Mouse (Mus musculus) heart, embryonic 10.5 days (tissue): ENCODE measurements around the gene I0C0044D17Rik. TPM values are rescaled to one million over a fixed set of nuclear protein-coding genes. Genes with fewer than 3 reads are reported as not detected.

Experiments used
- DNase-seq: peaks from one replicate; pipeline ENCODE4 v3.0.0-alpha.2; 2017; ENCODE audit warnings: low spot score
- H3K27ac ChIP-seq: fragments of 300-500 bp; sonication (generic); 2 replicates; pipeline ENCODE4 v1.5.1; 2016; ENCODE audit warnings: mild to moderate bottlenecking
- H3K27me3 ChIP-seq: fragments of 300-500 bp; sonication (generic); 2 replicates; pipeline ENCODE4 v1.6.1; 2016; ENCODE audit warnings: mild to moderate bottlenecking; ENCODE audit not compliant: poor library complexity, insufficient read depth, severe bottlenecking
- H3K36me3 ChIP-seq: fragments of 300-500 bp; sonication (generic); 2 replicates; pipeline ENCODE4 v1.6.1; 2016; ENCODE audit warnings: mild to moderate bottlenecking, moderate library complexity
- H3K4me1 ChIP-seq: fragments of 300-500 bp; sonication (generic); 2 replicates; pipeline ENCODE4 v1.6.1; 2016; ENCODE audit warnings: mild to moderate bottlenecking
- H3K4me3 ChIP-seq: fragments of 300-500 bp; sonication (generic); 2 replicates; pipeline ENCODE4 v1.5.1; 2016; ENCODE audit warnings: mild to moderate bottlenecking, moderate library complexity
- H3K9me3 ChIP-seq: fragments of 300-500 bp; sonication (generic); 2 replicates; pipeline ENCODE4 v1.6.1; 2016; ENCODE audit warnings: mild to moderate bottlenecking, moderate library complexity
- WGBS: fragments of 180-500 bp; shearing (Covaris S2); methylation state at CpG from one replicate; pipeline ENCODE4 v1.1.7; 2016; 5-methylcytosine and 5-hydroxymethylcytosine counted together
- polyA plus RNA-seq: library from polyadenylated mRNA; unstranded; fragments of >200 nt; fragmentation: Nextera tagmentation; extraction: Ambion mirVana; gene quantifications from 2 replicates; pipeline ENCODE4 v1.2.1, GENCODE M21; 2016

I0C0044D17Rik gene
- polyA plus RNA-seq, 1 experiment from 2014 or later, result not detected

GRCm38 (mm10) chr4:98817184-98817911, 6.3 kb downstream of the I0C0044D17Rik start, which contains the start of gene Kank4:
Gene Kank4 (minus strand): TSS chr4:98817537.
- DNase-seq, result no peak
- Histone ChIP-seq H3K36me3 (no peaks in the 10 kb centered on the region), H3K4me1 (no peaks in the 10 kb centered on the region), H3K27ac (peak within 1 kb of the TSS; percentile 83), H3K4me3 (peak within 1 kb of the TSS; percentile 87), H3K27me3 (peaks cover 45% of the 10 kb centered on the region), H3K9me3 (no peaks in the 10 kb centered on the region)
- 0% methylated on average over 72 of the region's 72 CpGs for WGBS

GRCm38 (mm10) chr4:98816807-98817183, 6.8 kb downstream of the I0C0044D17Rik start:
- H3K27me3 ChIP-seq, result peaks cover 45% of the 10 kb centered on the region
- 3% methylated on average over 14 of the region's 14 CpGs for WGBS
- no peak for DNase-seq
- peak overlapping the region; percentile 83 for H3K27ac ChIP-seq
- no peaks in the 10 kb centered on the region for H3K36me3 ChIP-seq
- H3K4me3 ChIP-seq, result peak overlapping the region; percentile 87
- H3K4me1 ChIP-seq, result no peaks in the 10 kb centered on the region
- no peaks in the 10 kb centered on the region for H3K9me3 ChIP-seq

GRCm38 (mm10) chr4:98806306-98806705, 17.3 kb downstream of the I0C0044D17Rik start:
- H3K27ac ChIP-seq, result no peak overlapping the region
- 80% methylated on average over 9 of the region's 9 CpGs for WGBS
- no peaks in the 10 kb centered on the region for H3K27me3 ChIP-seq
- no peaks in the 10 kb centered on the region for H3K9me3 ChIP-seq
- H3K4me1 ChIP-seq, result peaks cover 26% of the 10 kb centered on the region
- no peak for DNase-seq
- no peak overlapping the region for H3K4me3 ChIP-seq
- no peaks in the 10 kb centered on the region for H3K36me3 ChIP-seq

GRCm38 (mm10) chr4:98805291-98806048, 18.2 kb downstream of the I0C0044D17Rik start:
- H3K27me3 ChIP-seq, result no peaks in the 10 kb centered on the region; the same call in 1 of the 2 replicates
- no peak overlapping the region for H3K4me3 ChIP-seq
- no peak for DNase-seq
- H3K4me1 ChIP-seq, result peaks cover 26% of the 10 kb centered on the region
- no peaks in the 10 kb centered on the region for H3K36me3 ChIP-seq
- 44% methylated on average over 12 of the region's 12 CpGs for WGBS
- no peaks in the 10 kb centered on the region for H3K9me3 ChIP-seq
- H3K27ac ChIP-seq, result peak overlapping the region; percentile 74

GRCm38 (mm10) chr4:98804476-98805134, 19.0 kb downstream of the I0C0044D17Rik start:
- DNase-seq, result no peak
- 61% methylated on average over 7 of the region's 7 CpGs for WGBS
- no peak overlapping the region for H3K4me3 ChIP-seq
- no peaks in the 10 kb centered on the region; the same call in 1 of the 2 replicates for H3K27me3 ChIP-seq
- H3K4me1 ChIP-seq, result peaks cover 25% of the 10 kb centered on the region
- H3K9me3 ChIP-seq, result no peaks in the 10 kb centered on the region
- H3K36me3 ChIP-seq, result no peaks in the 10 kb centered on the region
- H3K27ac ChIP-seq, result peak overlapping the region; percentile 74

GRCm38 (mm10) chr4:98801775-98802174, 21.9 kb downstream of the I0C0044D17Rik start:
- H3K9me3 ChIP-seq, result no peaks in the 10 kb centered on the region
- H3K27me3 ChIP-seq, result no peaks in the 10 kb centered on the region; the same call in 1 of the 2 replicates
- no peak for DNase-seq
- 88% methylated on average over 11 of the region's 11 CpGs for WGBS
- peaks cover 24% of the 10 kb centered on the region for H3K4me1 ChIP-seq
- H3K27ac ChIP-seq, result no peak overlapping the region
- H3K4me3 ChIP-seq, result no peak overlapping the region
- no peaks in the 10 kb centered on the region for H3K36me3 ChIP-seq

GRCm38 (mm10) chr4:98800824-98801223, 22.8 kb downstream of the I0C0044D17Rik start:
- H3K36me3 ChIP-seq, result no peaks in the 10 kb centered on the region
- H3K4me3 ChIP-seq, result no peak overlapping the region
- peaks cover 23% of the 10 kb centered on the region for H3K4me1 ChIP-seq
- H3K27me3 ChIP-seq, result no peaks in the 10 kb centered on the region; the same call in 1 of the 2 replicates
- no peaks in the 10 kb centered on the region for H3K9me3 ChIP-seq
- 82% methylated on average over 8 of the region's 8 CpGs for WGBS
- H3K27ac ChIP-seq, result no peak overlapping the region
- DNase-seq, result no peak

- no peaks in the 10 kb centered on the region; the same call in 1 of the 2 replicates for H3K27me3 ChIP-seq
- DNase-seq, result no peak
- no peaks in the 10 kb centered on the region for H3K9me3 ChIP-seq
- WGBS, result 74% methylated on average over 11 of the region's 11 CpGs
- peaks cover 15% of the 10 kb centered on the region; the same call in 1 of the 2 replicates for H3K4me1 ChIP-seq
- no peak overlapping the region for H3K27ac ChIP-seq
- H3K4me3 ChIP-seq, result no peak overlapping the region
- no peaks in the 10 kb centered on the region for H3K36me3 ChIP-seq
Measured at GRCm38 (mm10) chr4:98796591-98797341, 26.9 kb downstream of the I0C0044D17Rik start.

- no peak for DNase-seq
- 83% methylated on average over 2 of the region's 2 CpGs for WGBS
- H3K27ac ChIP-seq, result no peak overlapping the region
- H3K9me3 ChIP-seq, result no peaks in the 10 kb centered on the region
- H3K4me1 ChIP-seq, result peaks cover 20% of the 10 kb centered on the region
- no peaks in the 10 kb centered on the region for H3K36me3 ChIP-seq
- no peak overlapping the region for H3K4me3 ChIP-seq
- H3K27me3 ChIP-seq, result no peaks in the 10 kb centered on the region; the same call in 1 of the 2 replicates
Measured at GRCm38 (mm10) chr4:98795241-98795640, 28.4 kb downstream of the I0C0044D17Rik start.

- 88% methylated on average over 9 of the region's 9 CpGs for WGBS
Measured at GRCm38 (mm10) chr4:98793486-98793885, 30.2 kb downstream of the I0C0044D17Rik start.

GRCm38 (mm10) chr4:98790721-98791120, 32.9 kb downstream of the I0C0044D17Rik start:
- Histone ChIP-seq H3K27ac (no peak overlapping the region), H3K4me1 (peaks cover 15% of the 10 kb centered on the region), H3K9me3 (no peaks in the 10 kb centered on the region), H3K36me3 (no peaks in the 10 kb centered on the region), H3K27me3 (peaks cover 17% of the 10 kb centered on the region), H3K4me3 (no peak overlapping the region)
- WGBS, result 31% methylated on average over 1 of the region's 1 CpGs
- DNase-seq, result no peak

More at GRCm38 (mm10) chr4:98793486-98793885, 30.2 kb downstream of the I0C0044D17Rik start:
- Histone ChIP-seq H3K4me1 (peaks cover 15% of the 10 kb centered on the region), H3K4me3 (no peak overlapping the region), H3K27ac (no peak overlapping the region), H3K9me3 (no peaks in the 10 kb centered on the region), H3K27me3 (peaks cover 7% of the 10 kb centered on the region), H3K36me3 (no peaks in the 10 kb centered on the region)
- no peak for DNase-seq

- H3K27me3 ChIP-seq, result peaks cover 17% of the 10 kb centered on the region
- H3K9me3 ChIP-seq, result no peaks in the 10 kb centered on the region
- H3K4me1 ChIP-seq, result peaks cover 13% of the 10 kb centered on the region
- peak overlapping the region; percentile 63 for H3K27ac ChIP-seq
- DNase-seq, result no peak
- H3K36me3 ChIP-seq, result no peaks in the 10 kb centered on the region
- 5% methylated on average over 10 of the region's 10 CpGs for WGBS
- H3K4me3 ChIP-seq, result peak overlapping the region; percentile 54
Measured at GRCm38 (mm10) chr4:98789861-98790311, 33.8 kb downstream of the I0C0044D17Rik start.
